Mouse (Mus musculus) olfactory bulb, adult 2 months (tissue): ENCODE measurements around the gene Cpa2.

Experiments used
- CTCF ChIP-seq: fragments of 200-500 bp; IDR thresholded peaks from 2 replicates; pipeline ENCODE4 v1.5.1; 2012; ENCODE audit warnings: low read depth, mild to moderate bottlenecking, low read length, moderate library complexity; ENCODE audit not compliant: insufficient read depth
- POLR2A ChIP-seq: fragments of 200-500 bp; IDR thresholded peaks from 2 replicates; pipeline ENCODE4 v1.6.1; 2012; ENCODE audit warnings: mild to moderate bottlenecking, low read depth, low read length, moderate library complexity; ENCODE audit not compliant: insufficient read depth

- no peak for TF ChIP-seq CTCF
- TF ChIP-seq POLR2A = no peak
These were observed 12.7 kb downstream of the Cpa2 start for GRCm38 (mm10) chr6:30554092-30554491.
